Mouse (Mus musculus) stomach, embryonic 16.5 days (tissue): ENCODE measurements around the gene Polr2l. TPM values are rescaled to one million over a fixed set of nuclear protein-coding genes. Genes with fewer than 3 reads are reported as not detected.

ENCODE experiments used
- ATAC-seq: fragments of 200-750 bp; cut with Nextera tagmentation; 2 replicates; pipeline ENCODE4 v1.8.0; 2017; ENCODE audit warnings: moderate number of reproducible peaks, moderate TSS enrichment; ENCODE audit not compliant: insufficient read depth, low FRiP score
- H3K27ac ChIP-seq: fragments of 300-500 bp; sonication (generic); 2 replicates; pipeline ENCODE4 v1.5.1; 2014; ENCODE audit warnings: low read length
- H3K27me3 ChIP-seq: fragments of 300-500 bp; sonication (generic); 2 replicates; pipeline ENCODE4 v1.6.1; 2014; ENCODE audit warnings: low read length, control low read depth, mixed read lengths; ENCODE audit not compliant: control insufficient read depth, insufficient read depth
- H3K36me3 ChIP-seq: fragments of 300-500 bp; sonication (generic); 2 replicates; pipeline ENCODE4 v1.6.1; 2014; ENCODE audit warnings: low read length; ENCODE audit not compliant: control insufficient read depth, insufficient read depth
- H3K4me1 ChIP-seq: fragments of 300-500 bp; sonication (generic); 2 replicates; pipeline ENCODE4 v1.6.1; 2014; ENCODE audit warnings: low read length, control low read depth, mixed read lengths; ENCODE audit not compliant: control insufficient read depth, insufficient read depth
- H3K4me2 ChIP-seq: fragments of 300-500 bp; sonication (generic); 2 replicates; pipeline ENCODE4 v1.6.1; 2014; ENCODE audit warnings: low read depth, low read length, mixed read lengths
- H3K4me3 ChIP-seq: fragments of 300-500 bp; sonication (generic); replicated peaks from 2 replicates; pipeline ENCODE4 v1.5.1; 2014; ENCODE audit warnings: mild to moderate bottlenecking, low read length
- H3K9ac ChIP-seq: fragments of 300-500 bp; sonication (generic); 2 replicates; pipeline ENCODE4 v1.6.1; 2014; ENCODE audit warnings: low read length
- H3K9me3 ChIP-seq: fragments of 300-500 bp; sonication (generic); replicated peaks from 2 replicates; pipeline ENCODE4 v1.6.1; 2016; ENCODE audit warnings: low read length, control low read depth; ENCODE audit not compliant: control insufficient read depth
- WGBS: fragments of 180-500 bp; shearing (Covaris S2); extraction: QIAGEN DNeasy Blood & Tissue Kit; methylation state at CpG from one replicate; pipeline ENCODE4 v1.1.7; 2014; 5-methylcytosine and 5-hydroxymethylcytosine counted together
- polyA plus RNA-seq: library from polyadenylated mRNA; unstranded; fragments of >200 nt; fragmentation: Nextera tagmentation; extraction: Ambion mirVana; gene quantifications from 2 replicates; pipeline ENCODE4 v1.2.1, GENCODE M21; 2015

Gene Polr2l
- polyA plus RNA-seq, 1 experiment from 2014 or later = 63.1 TPM

DNA sequence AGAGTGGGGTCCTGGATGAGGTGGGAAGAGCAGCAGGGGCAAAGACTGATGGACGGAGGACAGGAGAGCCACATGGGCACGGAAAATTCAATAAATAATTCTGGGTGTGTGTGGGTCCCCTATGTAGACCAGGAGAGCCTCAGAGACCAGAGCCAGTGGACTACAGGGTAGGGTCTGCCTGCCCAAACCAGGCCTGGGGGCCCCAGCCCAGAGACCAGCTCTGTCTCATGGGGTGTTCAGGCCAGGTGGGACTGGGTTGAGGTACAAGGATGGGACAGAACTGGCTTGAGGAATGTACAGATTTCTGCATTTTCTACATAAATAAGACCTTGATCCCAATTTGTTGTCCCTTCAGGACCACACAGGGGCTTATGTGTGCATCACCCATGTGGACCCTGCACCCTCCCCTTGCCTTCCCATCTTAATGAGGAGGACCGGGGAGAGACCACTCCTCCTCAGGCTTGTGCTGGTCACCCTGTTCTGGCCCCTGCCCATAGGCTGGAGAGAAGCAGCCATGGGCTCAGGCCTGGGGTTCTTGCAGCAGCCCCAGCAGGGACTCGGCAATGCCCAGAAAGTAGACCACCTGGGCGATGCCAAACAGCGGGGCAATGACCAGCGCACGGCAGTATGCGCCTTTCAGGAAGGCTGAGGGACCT is 44.2 kb downstream of the Polr2l start:
- 91% methylated on average over 9 of the region's 9 CpGs for WGBS
- ATAC-seq = no peak
- H3K9ac ChIP-seq = no peak overlapping the region

DNA sequence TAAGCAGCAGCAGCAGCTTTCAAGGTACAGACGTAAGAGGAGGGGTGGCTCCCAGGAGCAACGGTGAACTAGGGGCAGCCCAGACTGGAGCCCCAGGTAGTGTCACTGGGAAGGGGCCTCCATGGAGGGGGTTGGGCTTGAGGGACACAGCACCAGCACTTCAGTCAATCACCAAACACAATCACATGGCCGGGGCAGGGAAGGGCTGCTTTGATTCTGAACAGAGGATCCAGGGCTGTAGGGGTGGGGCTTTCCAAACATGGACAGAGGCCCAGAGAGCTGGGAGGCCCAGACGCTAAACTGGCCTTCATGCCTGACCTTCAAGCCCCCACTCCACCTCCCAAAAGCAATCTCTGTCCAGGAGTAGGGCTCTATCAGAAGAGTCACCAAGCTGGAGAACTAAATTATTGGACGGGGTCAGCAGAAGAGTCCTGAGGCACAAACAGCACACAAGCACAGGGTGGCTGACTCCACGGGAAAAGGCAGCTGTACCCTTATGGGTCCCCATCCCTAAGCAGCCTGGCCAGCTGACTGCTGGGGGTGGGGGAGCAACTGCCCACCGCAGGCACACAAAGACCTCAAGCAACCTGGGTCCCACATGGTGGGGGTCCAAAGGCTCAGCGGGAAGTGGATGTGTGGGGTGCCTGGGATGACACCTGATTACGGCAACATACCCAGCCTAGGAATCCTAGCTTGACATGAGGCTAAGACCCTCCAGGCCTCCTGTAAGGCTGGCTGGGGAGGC is 44.9 kb downstream of the Polr2l start:
- no peak overlapping the region for H3K4me3 ChIP-seq
- no peaks in the 10 kb centered on the region for H3K27me3 ChIP-seq
- no peak overlapping the region for H3K4me2 ChIP-seq
- 56% methylated on average over 9 of the region's 9 CpGs for WGBS
- no peaks in the 10 kb centered on the region for H3K9me3 ChIP-seq
- H3K36me3 ChIP-seq = no peaks in the 10 kb centered on the region
- peaks cover 23% of the 10 kb centered on the region for H3K4me1 ChIP-seq
- H3K27ac ChIP-seq = no peak overlapping the region
- ATAC-seq = no peak
- no peak overlapping the region for H3K9ac ChIP-seq

More for the DNA sequence above, 44.2 kb downstream of the Polr2l start:
- Histone ChIP-seq H3K27ac (no peak overlapping the region), H3K4me2 (no peak overlapping the region), H3K27me3 (no peaks in the 10 kb centered on the region), H3K4me3 (no peak overlapping the region), H3K4me1 (peaks cover 29% of the 10 kb centered on the region), H3K36me3 (no peaks in the 10 kb centered on the region), H3K9me3 (no peaks in the 10 kb centered on the region)

DNA sequence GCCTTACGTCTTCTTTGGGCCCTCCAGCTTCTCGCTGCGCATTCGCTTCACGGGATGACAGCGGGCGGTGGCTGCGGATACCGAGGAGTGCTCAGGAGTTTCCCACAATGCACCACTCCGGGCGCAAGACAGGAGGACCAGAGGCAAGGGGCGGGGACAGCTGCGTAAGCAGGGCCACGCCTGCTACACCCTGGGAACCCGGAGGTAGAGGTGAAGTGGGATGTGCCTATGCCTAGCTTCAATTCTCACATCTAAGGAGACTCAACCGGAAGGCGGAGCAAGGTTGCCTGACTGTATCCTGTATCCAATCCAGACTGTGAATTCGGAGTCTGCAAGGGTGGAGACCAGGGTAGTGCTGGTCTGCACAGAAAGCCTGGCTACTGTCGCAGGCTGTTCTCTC is 45.6 kb downstream of the Polr2l start, which contains the start of gene Cend1:
TSS of gene Cend1 (minus strand) at position 182 of the 400 bp plus-strand sequence.
- Histone ChIP-seq H3K4me3 (peak within 1 kb of the TSS; percentile 9; the same call in 1 of the 2 replicates), H3K36me3 (no peaks in the 10 kb centered on the region), H3K27ac (no peak within 1 kb of the TSS), H3K27me3 (no peaks in the 10 kb centered on the region), H3K9me3 (no peaks in the 10 kb centered on the region), H3K4me1 (peaks cover 16% of the 10 kb centered on the region), H3K9ac (0 out of 2 replicates have a peak within 1 kb of the TSS, but pooled peaks have one; percentile 23), H3K4me2 (peak within 1 kb of the TSS; percentile 38; the same call in 1 of the 2 replicates)
- WGBS = 6% methylated on average over 19 of the region's 19 CpGs
- peak; percentile 55 for ATAC-seq

DNA sequence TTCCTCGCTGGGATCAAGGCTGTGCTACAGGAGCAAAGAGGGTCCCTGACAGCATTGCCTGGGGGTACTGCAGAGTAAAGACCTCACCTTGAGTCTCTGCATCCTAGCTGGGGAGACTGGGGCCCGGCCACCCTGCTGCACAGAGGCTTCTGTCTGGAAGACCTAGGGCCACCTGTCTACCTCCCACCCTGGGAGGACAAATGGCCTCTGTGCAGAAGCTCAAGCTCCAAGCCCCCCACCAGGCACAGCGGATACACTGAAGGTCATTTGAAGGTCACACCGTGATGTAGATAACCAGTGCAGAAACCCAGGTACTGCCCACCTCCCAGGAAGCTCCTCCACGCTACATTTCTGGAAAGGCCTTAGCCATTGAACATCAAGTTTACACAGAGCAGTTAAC is 46.2 kb downstream of the Polr2l start:
- no peak for ATAC-seq
- peak overlapping the region; percentile 9; the same call in 1 of the 2 replicates for H3K4me3 ChIP-seq
- 41% methylated on average over 5 of the region's 5 CpGs for WGBS

DNA sequence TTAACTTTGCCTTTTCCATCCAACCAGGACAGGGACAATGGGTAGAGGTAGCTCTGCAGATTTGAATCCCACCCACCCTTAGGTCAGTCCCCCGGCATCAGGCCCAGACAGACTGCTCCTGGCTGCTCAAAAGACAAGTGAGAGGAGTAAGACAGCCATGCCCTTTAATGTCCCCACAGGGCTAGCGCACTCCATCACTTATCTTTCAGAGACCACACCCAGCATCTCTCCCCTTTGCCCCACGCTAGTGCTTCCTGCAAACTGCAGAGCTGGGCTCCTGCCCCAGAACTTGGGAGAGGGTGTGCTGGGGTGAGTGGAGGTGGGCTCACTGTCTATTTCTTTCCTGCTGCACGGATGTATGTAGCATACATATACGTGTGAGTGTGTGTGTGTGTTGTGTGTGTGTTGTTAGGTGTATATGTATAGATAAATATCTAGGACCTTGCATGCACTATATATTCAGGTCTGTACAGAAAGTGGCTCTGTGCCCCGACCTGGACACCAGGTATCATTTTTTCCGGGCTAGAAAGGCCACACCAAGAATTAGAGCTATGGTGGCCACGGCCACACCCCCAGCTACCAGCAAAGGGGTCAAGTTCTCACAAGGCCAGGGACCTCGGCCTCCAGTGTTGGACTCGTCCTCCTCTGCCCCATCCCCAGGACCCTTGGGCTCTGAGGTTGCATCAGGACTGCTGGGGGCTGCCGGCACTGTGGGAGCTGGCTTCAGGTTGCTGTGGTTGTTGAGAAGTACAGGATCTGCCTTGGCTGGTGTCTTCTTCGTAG is 47.8 kb downstream of the Polr2l start:
- Histone ChIP-seq H3K36me3 (no peaks in the 10 kb centered on the region), H3K9ac (no peak overlapping the region), H3K27ac (no peak overlapping the region), H3K9me3 (no peaks in the 10 kb centered on the region), H3K4me2 (no peak overlapping the region), H3K4me3 (no peak overlapping the region), H3K4me1 (peaks cover 9% of the 10 kb centered on the region), H3K27me3 (no peaks in the 10 kb centered on the region)
- WGBS = 80% methylated on average over 12 of the region's 12 CpGs
- ATAC-seq = no peak

More for the DNA sequence above, 46.2 kb downstream of the Polr2l start:
- Histone ChIP-seq H3K27me3 (no peaks in the 10 kb centered on the region), H3K36me3 (no peaks in the 10 kb centered on the region), H3K9ac (no peak overlapping the region), H3K9me3 (no peaks in the 10 kb centered on the region), H3K4me1 (peaks cover 10% of the 10 kb centered on the region), H3K4me2 (0 out of 2 replicates have a peak overlapping the region, but pooled peaks have one; percentile 38), H3K27ac (no peak overlapping the region)

DNA sequence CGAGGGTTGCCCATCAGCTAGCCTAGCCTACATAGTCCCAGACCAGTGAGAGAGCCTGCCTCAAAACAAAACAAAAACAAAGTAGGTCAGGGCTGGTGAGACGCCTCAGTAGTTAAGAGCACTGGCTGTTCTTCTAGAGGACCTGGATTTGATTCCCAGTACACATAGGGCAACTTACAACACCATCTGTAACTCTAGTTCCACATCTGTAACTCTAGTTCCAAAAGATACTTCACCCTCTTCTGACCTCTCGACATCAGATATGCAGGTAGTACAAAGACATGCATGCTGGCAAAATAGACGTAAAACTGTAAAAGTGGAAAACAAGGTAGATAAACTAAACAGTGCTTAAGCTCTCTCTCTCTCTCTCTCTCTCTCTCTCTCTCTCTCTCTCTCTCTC is 51.1 kb downstream of the Polr2l start:
- no peak overlapping the region for H3K27ac ChIP-seq
- WGBS = 58% methylated on average over 4 of the region's 4 CpGs
- no peak overlapping the region for H3K4me2 ChIP-seq
- H3K36me3 ChIP-seq = no peaks in the 10 kb centered on the region
- H3K27me3 ChIP-seq = no peaks in the 10 kb centered on the region
- H3K4me1 ChIP-seq = no peaks in the 10 kb centered on the region
- no peak overlapping the region for H3K4me3 ChIP-seq
- no peak for ATAC-seq
- no peaks in the 10 kb centered on the region for H3K9me3 ChIP-seq
- no peak overlapping the region for H3K9ac ChIP-seq

Other genes with a start within 250 kb of the Polr2l start
- gene Phrf1, start 246.3 kb downstream of the Polr2l start, polyA plus RNA-seq = 57.6 and 67.7 TPM in 2 replicates
- 3.5 and 3.6 TPM in 2 replicates for gene Irf7, start 208.7 kb downstream of the Polr2l start, polyA plus RNA-seq
- 16.0 and 17.0 TPM in 2 replicates for gene Cdhr5, start 198.3 kb downstream of the Polr2l start, polyA plus RNA-seq
- gene Sct, start 196.0 kb downstream of the Polr2l start, polyA plus RNA-seq = 23.2 and 24.8 TPM in 2 replicates
- 0.18 TPM in 1 of 2 replicates, not detected in the other for gene Drd4, start 183.1 kb downstream of the Polr2l start, polyA plus RNA-seq
- gene Deaf1, start 147.4 kb downstream of the Polr2l start, polyA plus RNA-seq = 61.3 and 64.3 TPM in 2 replicates
- 35.9 and 36.5 TPM in 2 replicates for gene Tmem80, start 147.4 kb downstream of the Polr2l start, polyA plus RNA-seq
- gene Eps8l2, start 136.3 kb downstream of the Polr2l start, polyA plus RNA-seq = 79.4 and 108 TPM in 2 replicates
- gene Taldo1, start 82.9 kb downstream of the Polr2l start, polyA plus RNA-seq = 399 and 400 TPM in 2 replicates
- 45.8 and 48.1 TPM in 2 replicates for gene Gatd1, start 61.0 kb downstream of the Polr2l start, polyA plus RNA-seq
- gene Cend1, start 45.6 kb downstream of the Polr2l start, polyA plus RNA-seq = 2.6 and 3.8 TPM in 2 replicates
- gene Slc25a22, start 37.2 kb downstream of the Polr2l start, polyA plus RNA-seq = 29.4 and 32.3 TPM in 2 replicates
- 7.6 and 8.2 TPM in 2 replicates for gene Pidd1, start 31.1 kb downstream of the Polr2l start, polyA plus RNA-seq
- 1,060 and 1,250 TPM in 2 replicates for gene Rplp2, start 27.8 kb downstream of the Polr2l start, polyA plus RNA-seq
- gene Pnpla2, start 19.9 kb downstream of the Polr2l start, polyA plus RNA-seq = 34.0 and 38.5 TPM in 2 replicates
- 21.4 and 25.3 TPM in 2 replicates for gene Cracr2b, start 14.0 kb downstream of the Polr2l start, polyA plus RNA-seq
- 39.1 and 40.3 TPM in 2 replicates for gene Cd151, start 7.7 kb downstream of the Polr2l start, polyA plus RNA-seq
- 67.4 and 69.6 TPM in 2 replicates for gene Tspan4, start 108 bp upstream of the Polr2l start, polyA plus RNA-seq
- gene Chid1, start 64.7 kb upstream of the Polr2l start, polyA plus RNA-seq = 54.0 and 60.5 TPM in 2 replicates
- gene Ap2a2, start 87.0 kb upstream of the Polr2l start, polyA plus RNA-seq = 86.0 and 91.0 TPM in 2 replicates
- 3.8 and 6.3 TPM in 2 replicates for gene Muc6, start 180.2 kb upstream of the Polr2l start, polyA plus RNA-seq
- 2.5 and 3.2 TPM in 2 replicates for gene Muc2, start 215.2 kb upstream of the Polr2l start, polyA plus RNA-seq